Mouse (Mus musculus) adrenal gland, postnatal 14 days (tissue): ENCODE data around the gene Pnpla7. TPM values are rescaled to one million over a fixed set of nuclear protein-coding genes. Genes with fewer than 3 reads are reported as not detected.

ENCODE experiments used
- DNase-seq: peaks from one replicate; pipeline ENCODE4 v3.0.0; 2021; ENCODE audit warnings: mixed read lengths
- total RNA-seq: library from RNA; stranded (reverse); gene quantifications from 2 replicates; pipeline ENCODE4 v1.2.3, GENCODE M21; 2021

Gene Pnpla7
- total RNA-seq, 1 experiment from 2014 or later = 34.2 TPM

DNA sequence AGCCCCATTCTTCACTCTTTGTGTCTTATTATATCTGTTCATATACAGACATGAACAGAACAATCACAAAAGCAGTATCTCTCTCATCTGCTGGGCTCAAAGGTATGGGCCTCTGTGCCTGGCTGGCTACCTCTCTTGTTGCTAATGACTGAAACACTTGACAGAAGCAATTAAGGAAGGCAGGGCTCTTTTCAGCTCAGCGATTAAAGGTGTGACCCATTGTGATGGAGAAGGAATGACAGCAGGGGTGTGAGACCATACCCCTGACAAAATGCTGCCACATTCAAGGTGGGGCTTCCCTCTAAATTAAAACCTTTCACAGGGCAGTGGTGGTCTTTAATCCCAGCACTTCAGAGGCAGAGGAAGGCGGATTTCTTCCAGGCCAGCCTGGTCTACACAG lies 11.9 kb downstream of the Pnpla7 start:
- DNase-seq = no peak

- peak; percentile 41 for DNase-seq
Measured at GRCm38 (mm10) chr2:24995332-24995731, 19.5 kb downstream of the Pnpla7 start.

DNA sequence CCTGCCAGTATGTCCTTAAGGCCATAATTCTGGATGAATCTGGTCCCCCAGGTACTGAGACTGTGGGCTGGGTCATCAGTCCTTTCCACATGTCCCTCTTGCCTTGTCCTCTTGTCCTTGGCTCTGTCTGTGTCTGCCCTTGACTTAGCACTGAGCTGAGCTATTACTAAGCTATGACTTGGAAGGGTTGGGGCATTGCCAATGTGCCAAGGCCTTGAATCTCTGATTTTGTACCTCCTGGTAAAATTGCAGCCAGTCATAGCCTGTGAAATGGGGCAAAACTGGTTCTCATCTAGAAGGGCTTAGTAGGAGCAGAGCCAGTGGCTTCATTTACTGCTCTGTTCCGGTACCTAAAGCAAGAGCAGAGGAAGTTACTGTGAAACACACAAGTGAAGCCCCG lies 20.6 kb downstream of the Pnpla7 start:
- DNase-seq = peak; percentile 88

- DNase-seq = peak; percentile 70
Measured at GRCm38 (mm10) chr2:25000544-25001235, 24.9 kb downstream of the Pnpla7 start.

GRCm38 (mm10) chr2:25003946-25004786 lies 28.3 kb downstream of the Pnpla7 start:
- no peak for DNase-seq

GRCm38 (mm10) chr2:25006767-25007166 lies 30.9 kb downstream of the Pnpla7 start:
- DNase-seq = no peak

GRCm38 (mm10) chr2:25008250-25008649 lies 32.4 kb downstream of the Pnpla7 start:
- DNase-seq = peak; percentile 19

DNA sequence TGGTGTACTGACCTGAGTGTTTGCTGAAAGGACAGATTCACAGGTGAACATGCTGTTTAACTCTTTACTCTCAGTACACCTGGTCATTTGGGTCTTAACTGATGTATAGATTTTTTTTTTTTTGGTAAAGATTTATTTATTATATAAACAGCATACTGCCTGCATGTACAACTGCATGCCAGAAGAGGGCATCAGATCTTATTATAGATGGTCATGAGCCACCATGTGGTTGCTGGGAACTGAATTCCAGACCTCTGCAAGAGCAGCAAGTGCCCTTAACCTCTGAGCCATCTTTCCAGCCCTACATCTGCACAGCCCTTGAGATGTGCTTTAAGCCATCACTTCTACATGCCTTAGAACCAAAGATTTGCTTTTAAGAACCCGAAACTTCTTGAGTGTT lies 46.8 kb downstream of the Pnpla7 start:
- DNase-seq = no peak

- DNase-seq = no peak
Measured at GRCm38 (mm10) chr2:25025109-25025508, 49.3 kb downstream of the Pnpla7 start.

- no peak for DNase-seq
Measured at GRCm38 (mm10) chr2:25034994-25035393, 59.2 kb downstream of the Pnpla7 start.

DNA sequence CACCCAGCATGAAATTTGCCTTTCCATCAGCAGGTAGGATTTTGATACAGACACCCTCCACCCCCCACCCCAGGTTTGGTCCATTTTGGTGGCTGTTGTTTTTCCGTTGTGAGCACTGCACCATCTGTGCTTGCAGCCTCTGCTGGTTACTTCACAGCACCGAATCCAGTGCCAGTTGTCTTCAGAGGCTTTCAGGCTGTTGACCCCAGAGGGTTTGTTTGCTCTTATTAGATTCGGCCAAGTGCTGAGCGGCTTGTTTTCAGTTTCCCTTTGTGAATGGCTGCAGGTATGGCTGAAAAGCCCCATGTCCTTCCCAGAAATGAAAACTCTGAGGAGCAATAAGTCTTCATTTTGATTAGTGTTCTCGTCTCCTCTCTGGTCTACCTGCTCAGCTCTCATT lies 64.3 kb downstream of the Pnpla7 start:
- DNase-seq = no peak

DNA sequence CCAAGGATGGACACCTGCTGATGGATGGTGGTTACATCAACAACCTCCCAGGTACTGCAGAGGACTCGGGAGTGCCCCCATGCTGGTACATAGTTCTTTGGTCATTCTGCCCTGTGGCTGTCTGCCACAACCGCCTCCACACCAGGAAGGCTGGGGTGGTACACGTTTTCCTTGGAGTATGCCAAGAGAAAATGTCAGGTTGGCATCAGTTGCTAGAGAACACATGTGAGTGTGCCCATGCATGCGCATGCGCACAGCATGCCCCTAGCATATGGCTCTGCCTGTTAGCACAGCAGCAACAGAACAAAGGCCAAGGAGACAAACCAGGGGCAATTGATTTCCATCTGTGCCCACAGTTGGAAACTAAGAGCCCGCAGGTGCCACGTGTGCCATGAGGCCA lies 75.1 kb downstream of the Pnpla7 start:
- DNase-seq = no peak

GRCm38 (mm10) chr2:25051450-25051849 lies 75.6 kb downstream of the Pnpla7 start:
- DNase-seq = no peak

GRCm38 (mm10) chr2:25053101-25053500 lies 77.3 kb downstream of the Pnpla7 start:
- DNase-seq = no peak

GRCm38 (mm10) chr2:25054221-25055067 lies 78.6 kb downstream of the Pnpla7 start, which contains the start of gene Nsmf:
Gene Nsmf (plus strand): TSS chr2:25054355.
- peak; percentile 93 for DNase-seq

GRCm38 (mm10) chr2:25055068-25055405 lies 79.2 kb downstream of the Pnpla7 start:
- DNase-seq = peak; percentile 49

- DNase-seq = no peak
Measured at GRCm38 (mm10) chr2:25055409-25056155, 79.7 kb downstream of the Pnpla7 start.

GRCm38 (mm10) chr2:25058926-25059325 lies 83.1 kb downstream of the Pnpla7 start:
- no peak for DNase-seq

DNA sequence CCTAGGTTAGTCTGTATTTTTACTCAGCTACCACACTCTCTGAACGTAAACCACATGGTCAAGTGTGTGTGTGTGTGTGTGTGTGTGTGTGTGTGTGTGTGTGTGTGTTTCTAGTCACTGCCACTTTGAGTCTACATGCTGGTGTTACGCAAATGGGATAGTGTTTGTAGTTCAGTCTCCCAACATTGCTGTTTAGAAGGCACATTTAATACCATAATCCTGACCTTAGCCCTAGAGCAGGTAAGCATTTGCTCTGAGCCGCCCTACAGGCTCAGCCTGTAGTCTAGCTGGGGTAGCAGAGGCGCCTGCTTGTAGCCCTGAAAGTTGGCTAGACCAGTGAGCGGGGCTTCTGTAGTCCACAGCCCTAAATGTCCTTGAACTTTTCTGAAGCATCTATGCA lies 87.7 kb downstream of the Pnpla7 start:
- DNase-seq = no peak

GRCm38 (mm10) chr2:25064285-25064684 lies 88.5 kb downstream of the Pnpla7 start:
- no peak for DNase-seq

DNA sequence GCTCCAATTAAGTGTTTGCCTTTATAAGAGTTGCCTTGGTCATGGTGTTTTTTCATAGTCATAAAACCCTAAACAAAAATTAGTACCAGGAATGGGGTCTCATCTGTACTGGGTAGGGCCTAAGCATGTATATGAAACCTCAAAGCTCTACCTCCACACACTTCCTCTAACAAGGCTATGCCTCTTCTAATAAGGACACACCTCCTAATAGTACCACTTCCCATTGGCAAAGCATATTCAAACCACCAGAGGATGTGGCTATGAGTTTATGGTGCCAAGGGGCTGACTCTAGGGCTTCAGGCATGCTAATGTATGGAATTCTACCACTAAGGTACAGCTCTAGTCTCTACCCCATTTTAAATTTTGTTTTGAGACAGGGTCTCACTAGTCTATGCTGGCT lies 89.7 kb downstream of the Pnpla7 start:
- no peak for DNase-seq

DNA sequence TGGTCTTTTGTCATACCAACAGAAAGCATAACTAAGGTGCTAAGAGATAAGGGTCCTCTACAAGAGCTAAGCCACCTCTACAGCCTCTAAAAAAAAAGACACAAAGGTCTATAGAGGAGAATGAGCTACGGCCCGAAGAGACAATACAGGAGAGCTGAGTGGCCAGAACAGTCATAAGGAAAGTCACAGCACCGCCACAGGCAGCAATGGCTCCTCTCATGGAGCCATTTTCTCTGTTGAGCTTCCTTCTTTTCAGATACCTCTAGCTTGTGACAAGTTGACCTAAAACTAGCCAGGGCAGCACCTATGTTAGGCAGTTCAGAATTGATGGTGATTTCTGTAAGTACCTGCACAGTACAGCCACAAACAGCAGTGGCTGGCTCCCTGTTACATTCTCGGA lies 90.7 kb downstream of the Pnpla7 start:
- DNase-seq = no peak
